Mouse (Mus musculus): Measurements from ENCODE around the gene H2al1f.
"Not testable (repeated sequence)": the region's sequence is repeated elsewhere in the genome, so short reads cannot be mapped to it uniquely, and the experiment has no call there.

Gene H2al1f

DNA sequence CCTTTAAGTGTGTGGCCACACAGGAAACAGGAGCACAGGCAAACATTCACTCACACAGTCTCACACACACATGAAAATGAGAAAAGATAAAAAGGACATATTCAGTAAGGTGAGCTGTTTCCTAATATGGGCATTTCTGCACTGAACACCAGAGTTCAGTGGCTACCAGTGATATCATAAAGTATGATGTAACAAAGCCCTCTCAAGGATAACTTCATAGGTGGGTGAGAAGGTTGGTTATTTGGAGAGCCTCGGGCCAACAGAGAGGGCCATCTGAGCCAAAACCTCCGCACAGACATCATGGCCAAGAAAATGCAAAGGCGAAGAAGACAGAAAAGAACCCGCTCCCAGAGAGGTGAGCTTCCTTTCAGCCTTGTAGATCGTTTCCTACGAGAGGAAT is at the start of gene H2al1f:
TSS of gene H2al1f (plus strand) at position 301 of the 400 bp plus-strand sequence.
- not testable (repeated sequence) for DNase-seq (ENCODE audit: low spot score in 2 of 2)

- DNase-seq (ENCODE audit: low spot score in 2 of 2): no peak
These were observed 47.2 kb upstream of the H2al1f start for GRCm38 (mm10) chrX:11267791-11268190.

DNA sequence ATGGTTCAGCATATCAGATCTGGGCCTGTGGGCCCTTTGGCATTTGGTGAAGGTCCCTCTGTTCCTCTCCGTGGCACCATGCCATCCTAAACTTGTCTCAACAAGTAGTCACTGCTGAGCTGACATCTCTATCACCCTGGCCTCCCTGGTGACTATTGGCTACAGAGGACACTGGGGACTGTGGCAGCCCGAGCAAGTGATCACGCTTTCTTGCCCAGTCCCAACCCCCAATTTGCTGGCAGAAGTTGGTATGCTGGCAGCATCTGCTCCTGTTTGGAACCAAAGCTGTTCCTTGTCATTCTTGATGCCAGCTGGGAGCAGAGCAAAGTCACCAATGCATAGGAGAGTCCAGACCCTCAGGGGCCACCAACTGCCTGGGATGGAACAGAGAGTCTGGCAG is 45.9 kb upstream of the H2al1f start:
- peak in 1 of 2 experiments; percentile 32 for DNase-seq (ENCODE audit: low spot score in 2 of 2)

GRCm38 (mm10) chrX:11273190-11273589 is 41.8 kb upstream of the H2al1f start:
- no peak for DNase-seq (ENCODE audit: low spot score in 2 of 2)

DNA sequence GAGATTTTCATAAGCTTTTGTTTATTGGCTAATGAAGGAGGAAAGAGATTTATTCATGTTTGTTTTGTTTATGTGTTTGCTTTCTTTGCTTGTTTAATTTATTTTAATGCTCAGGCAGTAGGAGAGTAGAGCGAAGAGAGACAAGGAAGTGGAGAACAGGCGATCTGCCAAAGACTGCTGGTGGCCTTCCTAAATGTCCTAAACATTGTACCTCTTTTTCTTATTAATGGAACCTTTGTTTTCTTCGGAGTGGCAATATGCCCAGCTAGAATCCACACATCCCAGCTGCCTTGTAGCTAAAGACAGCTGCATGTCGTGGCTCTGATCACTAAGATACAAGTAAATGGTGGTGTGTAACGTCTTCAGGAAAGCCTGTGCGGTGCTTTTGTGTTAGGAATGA is 37.9 kb upstream of the H2al1f start:
- no peak for DNase-seq (ENCODE audit: low spot score in 2 of 2)

- no peak for DNase-seq (ENCODE audit: low spot score in 2 of 2)
These were observed 34.2 kb upstream of the H2al1f start for GRCm38 (mm10) chrX:11280741-11281140.

DNA sequence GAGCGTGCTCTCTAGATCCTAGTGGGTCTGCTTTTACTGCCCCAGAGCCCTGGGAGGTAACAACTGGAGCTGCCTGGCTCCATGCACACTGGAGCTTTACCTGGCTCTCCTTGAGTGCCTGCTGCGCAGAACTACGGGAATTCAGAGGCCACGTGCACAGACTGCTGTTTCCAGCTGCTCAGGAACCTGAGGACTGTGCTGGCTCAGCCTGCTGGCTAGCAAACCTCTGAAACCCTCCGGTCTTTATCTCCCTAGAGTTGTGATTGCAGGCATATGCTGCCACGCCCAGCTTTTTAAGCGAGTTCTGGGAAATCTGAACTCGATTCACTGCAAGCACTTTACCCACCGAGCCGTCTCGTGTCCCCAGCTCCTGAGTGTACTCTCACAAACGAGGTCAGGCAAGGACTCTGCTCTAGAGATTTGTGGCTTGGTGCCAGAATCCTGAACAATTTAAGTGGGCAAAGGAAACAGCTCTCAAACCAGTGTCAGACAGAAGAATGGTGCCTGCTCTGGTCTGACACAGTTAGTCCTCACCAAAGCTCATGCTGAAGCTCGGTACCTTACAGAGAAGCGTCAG is 26.6 kb upstream of the H2al1f start:
- no peak for DNase-seq (ENCODE audit: low spot score in 2 of 2)

GRCm38 (mm10) chrX:11289244-11289643 is 25.7 kb upstream of the H2al1f start:
- DNase-seq (ENCODE audit: low spot score in 2 of 2): no peak

DNA sequence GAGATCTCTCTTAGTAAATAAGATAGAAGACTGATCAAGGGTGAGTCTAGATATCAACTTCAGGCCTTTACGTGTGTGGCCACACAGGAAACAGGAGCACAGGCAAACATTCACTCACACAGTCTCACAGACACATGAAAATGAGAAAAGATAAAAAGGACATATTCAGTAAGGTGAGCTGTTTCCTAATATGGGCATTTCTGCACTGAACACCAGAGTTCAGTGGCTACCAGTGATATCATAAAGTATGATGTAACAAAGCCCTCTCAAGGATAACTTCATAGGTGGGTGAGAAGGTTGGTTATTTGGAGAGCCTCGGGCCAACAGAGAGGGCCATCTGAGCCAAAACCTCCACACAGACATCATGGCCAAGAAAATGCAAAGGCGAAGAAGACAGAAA is 16.0 kb upstream of the H2al1f start, which contains the start of gene H2al1a:
TSS of gene H2al1a (plus strand) at position 301 of the 400 bp plus-strand sequence.
- DNase-seq (ENCODE audit: low spot score in 2 of 2): not testable (repeated sequence)

GRCm38 (mm10) chrX:11302132-11302531 is 12.8 kb upstream of the H2al1f start, which contains the start of gene H2al1b:
H2al1b (plus strand) TSS chrX:11302432.
- not testable (repeated sequence) for DNase-seq (ENCODE audit: low spot score in 2 of 2)

- not testable (repeated sequence) for DNase-seq (ENCODE audit: low spot score in 2 of 2)
These were observed 9.6 kb upstream of the H2al1f start, which contains the start of gene H2al1c for GRCm38 (mm10) chrX:11305355-11305754. H2al1c (plus strand) TSS chrX:11305655.

DNA sequence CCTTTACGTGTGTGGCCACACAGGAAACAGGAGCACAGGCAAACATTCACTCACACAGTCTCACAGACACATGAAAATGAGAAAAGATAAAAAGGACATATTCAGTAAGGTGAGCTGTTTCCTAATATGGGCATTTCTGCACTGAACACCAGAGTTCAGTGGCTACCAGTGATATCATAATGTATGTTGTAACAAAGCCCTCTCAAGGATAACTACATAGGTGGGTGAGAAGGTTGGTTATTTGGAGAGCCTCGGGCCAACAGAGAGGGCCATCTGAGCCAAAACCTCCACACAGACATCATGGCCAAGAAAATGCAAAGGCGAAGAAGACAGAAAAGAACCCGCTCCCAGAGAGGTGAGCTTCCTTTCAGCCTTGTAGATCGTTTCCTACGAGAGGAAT is 6.4 kb upstream of the H2al1f start, which contains the start of gene H2al1d:
TSS of gene H2al1d (plus strand) at position 301 of the 400 bp plus-strand sequence.
- DNase-seq (ENCODE audit: low spot score in 2 of 2): not testable (repeated sequence)

GRCm38 (mm10) chrX:11311634-11312033 is 3.3 kb upstream of the H2al1f start, which contains the start of gene H2al1e:
H2al1e (plus strand) TSS chrX:11311934.
- not testable (repeated sequence) for DNase-seq (ENCODE audit: low spot score in 2 of 2)

DNA sequence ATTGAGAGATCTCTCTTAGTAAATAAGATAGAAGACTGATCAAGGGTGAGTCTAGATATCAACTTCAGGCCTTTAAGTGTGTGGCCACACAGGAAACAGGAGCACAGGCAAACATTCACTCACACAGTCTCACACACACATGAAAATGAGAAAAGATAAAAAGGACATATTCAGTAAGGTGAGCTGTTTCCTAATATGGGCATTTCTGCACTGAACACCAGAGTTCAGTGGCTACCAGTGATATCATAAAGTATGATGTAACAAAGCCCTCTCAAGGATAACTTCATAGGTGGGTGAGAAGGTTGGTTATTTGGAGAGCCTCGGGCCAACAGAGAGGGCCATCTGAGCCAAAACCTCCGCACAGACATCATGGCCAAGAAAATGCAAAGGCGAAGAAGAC is 3.0 kb downstream of the H2al1f start, which contains the start of gene H2al1g:
TSS of gene H2al1g (plus strand) at position 301 of the 400 bp plus-strand sequence.
- DNase-seq (ENCODE audit: low spot score in 2 of 2): not testable (repeated sequence)

DNA sequence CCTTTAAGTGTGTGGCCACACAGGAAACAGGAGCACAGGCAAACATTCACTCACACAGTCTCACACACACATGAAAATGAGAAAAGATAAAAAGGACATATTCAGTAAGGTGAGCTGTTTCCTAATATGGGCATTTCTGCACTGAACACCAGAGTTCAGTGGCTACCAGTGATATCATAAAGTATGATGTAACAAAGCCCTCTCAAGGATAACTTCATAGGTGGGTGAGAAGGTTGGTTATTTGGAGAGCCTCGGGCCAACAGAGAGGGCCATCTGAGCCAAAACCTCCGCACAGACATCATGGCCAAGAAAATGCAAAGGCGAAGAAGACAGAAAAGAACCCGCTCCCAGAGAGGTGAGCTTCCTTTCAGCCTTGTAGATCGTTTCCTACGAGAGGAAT is 6.2 kb downstream of the H2al1f start, which contains the start of gene H2al1h:
TSS of gene H2al1h (plus strand) at position 301 of the 400 bp plus-strand sequence.
- not testable (repeated sequence) for DNase-seq (ENCODE audit: low spot score in 2 of 2)

DNA sequence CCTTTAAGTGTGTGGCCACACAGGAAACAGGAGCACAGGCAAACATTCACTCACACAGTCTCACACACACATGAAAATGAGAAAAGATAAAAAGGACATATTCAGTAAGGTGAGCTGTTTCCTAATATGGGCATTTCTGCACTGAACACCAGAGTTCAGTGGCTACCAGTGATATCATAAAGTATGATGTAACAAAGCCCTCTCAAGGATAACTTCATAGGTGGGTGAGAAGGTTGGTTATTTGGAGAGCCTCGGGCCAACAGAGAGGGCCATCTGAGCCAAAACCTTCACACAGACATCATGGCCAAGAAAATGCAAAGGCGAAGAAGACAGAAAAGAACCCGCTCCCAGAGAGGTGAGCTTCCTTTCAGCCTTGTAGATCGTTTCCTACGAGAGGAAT is 9.4 kb downstream of the H2al1f start, which contains the start of gene H2al1i:
TSS of gene H2al1i (plus strand) at position 301 of the 400 bp plus-strand sequence.
- not testable (repeated sequence) for DNase-seq (ENCODE audit: low spot score in 2 of 2)

DNA sequence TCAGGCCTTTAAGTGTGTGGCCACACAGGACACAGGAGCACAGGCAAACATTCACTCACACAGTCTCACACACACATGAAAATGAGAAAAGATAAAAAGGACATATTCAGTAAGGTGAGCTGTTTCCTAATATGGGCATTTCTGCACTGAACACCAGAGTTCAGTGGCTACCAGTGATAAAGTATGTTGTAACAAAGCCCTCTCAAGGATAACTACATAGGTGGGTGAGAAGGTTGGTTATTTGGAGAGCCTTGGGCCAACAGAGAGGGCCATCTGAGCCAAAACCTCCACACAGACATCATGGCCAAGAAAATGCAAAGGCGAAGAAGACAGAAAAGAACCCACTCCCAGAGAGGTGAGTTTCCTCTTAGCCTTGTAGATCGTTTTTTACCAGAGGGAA is 12.6 kb downstream of the H2al1f start, which contains the start of gene H2al1j:
TSS of gene H2al1j (plus strand) at position 301 of the 400 bp plus-strand sequence.
- not testable (repeated sequence) for DNase-seq (ENCODE audit: low spot score in 2 of 2)

DNA sequence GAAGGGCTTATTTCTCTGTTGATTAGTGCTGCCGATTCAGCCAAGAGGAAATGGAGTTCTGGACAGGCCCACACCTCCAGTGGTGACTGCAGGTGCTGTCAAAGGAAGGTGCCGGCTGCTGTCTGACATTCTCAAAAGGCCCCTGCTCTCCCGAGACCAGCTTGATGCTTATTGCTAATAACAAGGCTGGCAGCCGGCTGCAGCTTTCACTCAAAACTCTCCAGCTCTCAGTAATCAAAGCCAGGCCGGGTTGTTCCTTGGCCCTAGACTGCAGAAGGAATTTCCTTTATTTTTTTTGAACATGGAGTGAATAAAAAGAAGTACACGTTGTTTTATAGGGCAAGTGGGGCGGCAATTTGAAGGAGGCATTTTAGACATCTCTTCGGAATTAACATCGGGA is 30.8 kb downstream of the H2al1f start:
- peak in 1 of 2 experiments; percentile 3 for DNase-seq (ENCODE audit: low spot score in 2 of 2)

- no peak for DNase-seq (ENCODE audit: low spot score in 2 of 2)
These were observed 31.8 kb downstream of the H2al1f start for GRCm38 (mm10) chrX:11346756-11347155.

DNA sequence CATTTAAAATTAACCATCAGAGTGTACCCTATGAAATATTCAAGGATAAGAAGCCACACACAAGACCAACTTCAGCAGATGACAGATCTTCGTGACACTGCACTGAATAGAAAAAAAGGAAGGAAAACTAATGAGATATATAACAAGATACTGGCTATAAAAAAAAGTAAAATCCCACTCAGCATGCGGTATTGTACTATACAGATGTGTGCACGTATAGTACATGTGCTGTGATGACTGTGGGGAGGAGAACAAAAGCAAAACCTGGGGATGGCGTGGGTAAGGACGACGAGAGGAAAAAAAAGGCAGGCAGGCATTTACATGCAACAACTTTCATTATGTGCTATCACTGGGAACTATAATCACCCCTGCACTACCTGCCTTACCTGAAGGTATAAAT is 45.9 kb downstream of the H2al1f start:
- no peak for DNase-seq (ENCODE audit: low spot score in 2 of 2)

DNA sequence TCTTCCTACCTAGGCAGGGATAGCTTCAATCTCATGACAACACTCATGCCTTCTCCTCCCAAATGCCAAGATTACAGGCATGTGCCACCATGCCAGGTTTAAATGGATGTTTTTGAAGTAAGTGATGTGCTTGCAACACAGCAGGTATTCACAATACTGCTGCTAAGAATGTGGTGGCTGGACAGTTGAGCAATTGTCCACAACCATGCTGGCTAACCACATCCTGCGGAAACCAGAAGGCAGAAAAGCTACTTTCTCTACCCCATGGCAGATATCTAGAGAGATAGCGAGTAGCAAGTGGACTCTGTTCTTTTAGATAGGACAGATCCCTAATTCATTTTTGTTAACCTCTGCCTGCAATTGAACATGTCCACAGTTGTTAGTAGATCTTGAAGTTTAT is 46.3 kb downstream of the H2al1f start:
- DNase-seq (ENCODE audit: low spot score in 2 of 2): no peak

DNA sequence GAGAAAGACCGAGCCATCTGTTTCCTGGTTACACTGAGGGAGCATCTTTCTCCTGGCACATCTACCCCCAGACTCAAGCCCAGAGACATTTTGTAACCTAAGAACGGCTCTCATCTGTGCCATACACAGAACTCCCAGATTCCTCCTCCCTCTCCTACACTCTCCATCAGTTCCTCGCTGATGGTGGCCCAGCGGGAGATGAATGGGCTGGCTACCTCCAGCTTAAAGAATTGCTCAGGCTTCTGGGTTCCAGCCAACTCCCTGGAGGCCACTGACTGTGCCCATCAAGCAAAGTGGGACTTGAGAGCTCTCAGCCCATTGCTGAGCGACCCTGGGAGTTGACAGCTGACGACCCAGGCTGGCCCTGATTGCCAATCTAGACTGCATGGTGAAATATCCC is 48.9 kb downstream of the H2al1f start:
- no peak for DNase-seq (ENCODE audit: low spot score in 2 of 2)
